Mouse (Mus musculus): ENCODE data around the gene Wnt6.

Wnt6 gene

DNA sequence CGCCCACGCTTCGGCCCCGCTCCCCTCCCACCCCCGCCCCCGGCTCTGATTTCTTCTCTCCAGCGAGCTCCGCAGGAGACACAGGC lies at the start of gene Wnt6:
Gene Wnt6 (plus strand): TSS at position 48 of the 86 bp plus-strand sequence.
- no peak for DNase-seq

DNA sequence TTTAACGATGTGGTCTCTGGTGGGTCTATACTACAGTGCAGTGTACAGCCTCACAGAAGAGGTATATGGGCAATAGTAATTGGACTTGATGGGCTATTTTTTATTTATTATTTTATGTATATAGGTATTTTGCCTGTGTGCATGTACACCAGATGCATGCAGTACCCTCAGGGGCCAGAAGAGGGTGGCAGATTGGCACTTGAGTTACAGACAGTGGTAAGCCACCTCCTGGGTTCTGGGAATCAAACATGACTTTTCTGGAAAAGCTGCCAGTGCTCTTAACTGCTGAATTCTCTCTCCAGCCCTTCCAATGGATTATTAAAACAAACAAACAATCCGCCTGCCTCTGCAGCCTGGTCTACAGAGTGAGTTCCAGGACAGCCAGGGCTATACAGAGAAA lies 47.9 kb upstream of the Wnt6 start:
- peak; percentile 21 for DNase-seq

- DNase-seq = no peak
Measured at GRCm38 (mm10) chr1:74726114-74726513, 45.6 kb upstream of the Wnt6 start.

DNA sequence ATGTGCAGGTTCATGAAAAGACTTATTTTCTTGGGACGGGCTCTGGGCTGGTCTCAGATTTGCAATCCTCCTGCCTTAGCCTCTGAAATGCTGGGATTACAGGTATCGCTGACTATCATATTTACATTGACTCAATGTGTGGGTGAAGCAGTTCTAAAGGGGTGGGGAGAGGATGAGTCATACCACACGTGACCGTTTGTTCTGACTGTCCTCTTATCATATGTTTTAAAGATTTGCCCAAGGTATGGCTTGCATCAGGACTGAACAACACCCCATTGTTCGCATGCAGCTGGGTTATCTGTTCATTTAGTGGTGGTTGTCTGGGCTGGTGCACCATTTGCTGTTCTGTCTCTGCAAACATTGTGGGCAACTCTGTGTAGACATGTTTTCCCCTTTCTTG lies 45.0 kb upstream of the Wnt6 start:
- no peak for DNase-seq

GRCm38 (mm10) chr1:74728446-74728845 lies 43.2 kb upstream of the Wnt6 start:
- no peak for DNase-seq

DNA sequence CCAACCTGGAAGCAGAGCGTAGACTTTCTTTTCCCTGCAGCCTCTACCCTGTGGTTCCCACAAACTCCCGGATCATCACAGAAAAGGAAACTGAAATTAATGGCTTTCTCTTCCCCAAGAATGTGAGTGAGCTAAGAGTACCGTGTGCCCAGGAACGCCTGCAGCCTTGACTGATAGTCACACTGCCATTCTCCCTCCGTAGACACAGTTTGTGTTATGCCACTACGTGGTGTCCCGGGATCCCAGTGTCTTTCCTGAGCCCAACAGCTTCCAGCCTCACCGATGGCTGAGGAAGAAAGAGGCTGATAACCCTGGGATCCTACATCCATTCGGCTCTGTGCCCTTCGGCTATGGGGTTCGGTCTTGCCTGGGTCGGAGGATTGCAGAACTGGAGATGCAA lies 34.7 kb upstream of the Wnt6 start:
- no peak for DNase-seq

GRCm38 (mm10) chr1:74737500-74737899 lies 34.2 kb upstream of the Wnt6 start:
- no peak for DNase-seq

GRCm38 (mm10) chr1:74740846-74741245 lies 30.8 kb upstream of the Wnt6 start:
- no peak for DNase-seq

DNA sequence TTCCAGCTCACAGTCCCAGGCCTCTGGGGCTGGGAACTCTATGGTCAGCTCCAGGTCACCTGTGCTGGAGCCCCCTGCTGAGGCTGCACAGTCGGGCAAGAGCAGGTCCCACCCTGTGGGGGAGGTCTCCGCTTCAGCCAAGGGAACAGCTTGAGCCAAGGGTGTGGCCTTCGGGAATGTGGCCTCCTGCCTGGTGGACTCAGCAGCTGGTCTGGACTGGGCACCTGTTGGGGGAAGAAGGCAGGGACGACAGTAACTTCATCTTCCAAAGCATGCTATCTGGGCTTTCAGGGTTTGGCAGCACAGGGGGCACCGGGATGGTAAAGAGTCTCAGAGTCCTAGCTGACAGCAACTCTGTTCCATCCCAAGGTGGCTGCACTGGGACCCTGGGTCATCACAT lies 24.4 kb upstream of the Wnt6 start:
- peak; percentile 32 for DNase-seq

DNA sequence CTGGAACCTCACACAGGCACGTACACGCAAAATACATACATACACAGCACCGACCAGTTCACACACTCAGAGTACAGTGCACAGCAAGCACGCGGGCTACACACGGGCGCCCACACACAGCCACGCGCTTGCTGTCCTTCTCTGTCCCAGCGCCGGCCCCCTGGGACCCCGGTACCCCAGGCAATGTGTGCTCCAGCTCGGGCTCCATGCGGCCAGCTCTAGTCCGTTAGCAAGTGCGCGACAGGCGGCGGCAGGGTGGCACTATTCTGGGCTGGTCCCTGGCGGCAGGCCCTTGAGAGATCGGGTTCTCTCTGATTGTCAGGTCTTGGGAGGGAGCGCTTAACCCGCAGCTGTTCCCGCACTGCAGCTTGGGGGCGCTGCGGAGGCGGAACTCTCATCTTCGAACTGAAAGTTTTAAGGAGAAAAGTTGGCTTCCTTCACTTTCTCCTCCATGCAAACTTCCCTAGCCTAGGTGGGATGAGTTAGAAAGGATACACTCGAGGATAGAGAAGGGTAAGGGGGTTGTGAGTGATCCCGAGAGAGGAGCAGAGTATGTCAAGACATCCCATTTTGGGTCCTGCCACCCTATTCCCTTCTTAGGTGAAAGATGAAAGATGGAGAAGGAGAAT lies 22.9 kb upstream of the Wnt6 start, which contains the start of gene Prkag3:
Gene Prkag3 (minus strand): TSS at position 579 of the 629 bp plus-strand sequence.
- peak; percentile 75 for DNase-seq

- peak; percentile 77 for DNase-seq
Measured at GRCm38 (mm10) chr1:74749301-74749700, 22.4 kb upstream of the Wnt6 start.

DNA sequence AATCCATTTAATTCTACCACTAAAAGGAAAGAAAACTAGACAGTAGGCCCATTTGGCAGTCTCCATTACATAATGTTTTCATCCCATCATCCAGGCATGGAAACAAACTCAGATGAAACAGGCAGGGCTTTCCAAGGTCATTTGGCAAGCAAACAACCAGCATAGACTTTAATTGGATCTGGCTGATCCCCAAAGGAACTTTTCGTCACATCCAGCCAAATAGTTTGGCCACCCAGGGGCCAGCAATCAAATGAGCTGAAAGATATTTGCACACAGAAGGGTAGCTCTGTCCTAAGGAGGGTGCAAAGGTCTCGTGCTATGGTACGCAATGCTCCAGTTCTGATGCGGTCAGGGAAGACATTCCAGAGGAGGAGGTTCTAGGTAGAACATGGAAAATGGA lies 21.0 kb upstream of the Wnt6 start:
- DNase-seq = peak; percentile 14

DNA sequence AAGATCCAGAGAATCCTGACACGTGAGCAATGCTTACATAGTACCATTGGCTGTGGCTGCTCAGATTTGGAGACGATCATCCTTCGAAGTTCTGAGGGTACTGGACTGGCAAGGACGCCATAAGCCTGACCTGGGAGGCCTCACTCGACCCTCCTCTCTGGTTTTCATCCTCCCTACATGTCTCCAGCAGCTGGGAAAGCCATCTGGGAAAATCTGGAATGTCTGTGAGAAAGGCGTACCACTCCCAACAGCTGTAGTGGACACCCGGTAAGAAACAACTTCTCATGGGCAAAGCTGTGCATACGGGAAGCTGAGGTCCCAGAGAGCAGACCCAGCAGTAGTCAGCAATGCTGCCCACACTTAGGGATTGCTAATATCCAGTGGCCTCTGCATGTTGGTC lies 19.5 kb upstream of the Wnt6 start:
- DNase-seq = no peak

DNA sequence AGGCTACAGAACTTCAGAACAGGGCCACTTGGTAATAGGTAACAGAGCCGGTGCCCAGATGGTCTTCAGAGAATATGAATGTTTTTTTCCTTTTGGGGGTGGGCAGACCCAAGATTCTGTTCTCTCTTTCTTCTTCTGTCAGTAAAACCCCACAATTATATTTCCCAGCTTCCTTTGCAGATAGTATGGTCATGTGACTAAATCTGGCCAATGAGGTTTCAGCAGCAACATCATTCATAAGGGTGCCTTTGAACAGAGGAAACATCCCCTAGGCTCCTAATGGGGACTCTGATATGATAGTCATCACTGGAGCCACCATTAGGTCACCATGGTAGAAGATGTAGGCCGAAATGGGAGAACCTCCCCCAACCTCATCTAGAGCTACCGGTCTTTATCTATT lies 18.9 kb upstream of the Wnt6 start:
- no peak for DNase-seq

DNA sequence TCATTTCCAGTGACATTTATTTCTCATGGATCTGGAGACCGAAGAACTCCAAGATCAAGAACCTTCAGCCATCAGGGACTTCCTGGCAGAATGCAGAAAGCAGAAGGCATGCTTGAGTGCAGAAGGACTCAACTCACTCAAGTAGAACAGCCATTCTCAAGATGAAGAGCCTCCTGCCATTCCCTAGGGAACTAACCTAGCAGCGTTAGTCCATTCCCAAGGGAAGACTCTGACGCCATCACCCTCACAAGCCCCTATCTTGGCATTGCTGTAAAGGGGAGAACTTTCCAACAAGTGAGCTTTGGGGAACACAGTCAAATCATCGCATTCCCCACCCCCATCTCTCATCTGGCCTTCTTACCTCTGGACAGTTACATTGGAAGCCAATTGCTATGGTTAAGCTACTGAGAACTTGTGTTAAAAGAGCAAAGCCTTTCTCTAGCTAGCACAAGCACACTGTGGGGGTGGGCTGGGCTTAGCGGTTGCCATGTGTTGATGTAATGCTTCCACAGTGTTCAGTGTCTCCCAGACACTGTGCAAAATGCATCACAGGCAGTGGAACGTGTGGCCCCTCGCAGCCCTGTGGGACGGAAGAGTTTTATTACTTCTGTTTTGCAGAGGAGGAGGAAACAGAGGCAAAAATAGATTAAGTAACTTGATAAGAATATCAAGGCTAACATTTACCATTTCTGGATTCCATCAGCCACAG lies 18.3 kb upstream of the Wnt6 start:
- DNase-seq = no peak

DNA sequence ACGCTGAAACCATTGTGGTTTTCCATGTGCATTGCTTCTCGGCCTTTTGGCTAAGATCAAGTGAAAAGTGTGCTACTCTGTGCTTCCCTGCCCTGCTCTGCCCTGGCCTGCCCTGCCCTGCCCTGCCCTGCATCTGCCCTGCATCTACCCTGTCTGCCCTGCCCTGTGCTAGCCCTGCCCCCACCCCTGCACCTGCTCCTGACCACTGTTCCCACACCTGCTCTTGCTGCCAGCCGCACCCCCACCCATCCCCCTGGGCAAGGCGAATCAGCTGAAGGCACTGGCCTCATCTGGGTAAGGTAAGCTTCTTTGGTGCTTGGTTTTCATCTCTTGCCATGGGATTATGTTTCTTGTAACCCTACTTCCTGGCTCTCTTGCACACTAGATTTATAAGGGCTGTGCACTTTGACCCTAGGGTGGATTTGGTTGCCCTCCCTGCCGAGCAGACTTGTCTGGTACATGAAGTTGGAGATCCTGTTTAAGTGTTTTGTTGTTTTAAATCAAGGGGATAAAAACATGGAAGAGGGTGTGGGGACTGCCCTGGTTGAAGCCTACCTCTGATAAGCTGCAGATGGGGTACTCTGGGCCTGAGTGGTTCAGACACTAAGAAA lies 17.4 kb upstream of the Wnt6 start:
- no peak for DNase-seq

DNA sequence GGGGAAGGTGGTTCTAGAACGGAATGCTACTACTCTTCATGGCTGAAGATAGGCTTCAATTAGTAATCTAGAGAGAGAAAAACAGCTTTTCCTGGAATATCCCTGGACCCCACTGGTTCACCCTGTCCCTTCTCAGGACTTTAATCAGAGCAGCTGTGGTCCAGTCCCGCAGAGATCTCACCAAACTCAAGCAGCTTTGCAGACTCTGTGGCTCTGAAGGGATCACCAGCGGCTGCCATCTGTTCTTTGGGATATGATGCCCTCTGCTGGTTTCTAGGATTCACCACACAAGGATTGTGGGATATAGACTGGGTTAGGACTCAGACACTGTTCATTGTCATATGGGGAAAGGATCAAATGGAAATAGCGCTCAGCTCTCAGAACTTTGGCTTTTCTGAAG lies 11.9 kb upstream of the Wnt6 start:
- peak; percentile 73 for DNase-seq

- DNase-seq = peak; percentile 82
Measured at GRCm38 (mm10) chr1:74763081-74763480, 8.6 kb upstream of the Wnt6 start.

DNA sequence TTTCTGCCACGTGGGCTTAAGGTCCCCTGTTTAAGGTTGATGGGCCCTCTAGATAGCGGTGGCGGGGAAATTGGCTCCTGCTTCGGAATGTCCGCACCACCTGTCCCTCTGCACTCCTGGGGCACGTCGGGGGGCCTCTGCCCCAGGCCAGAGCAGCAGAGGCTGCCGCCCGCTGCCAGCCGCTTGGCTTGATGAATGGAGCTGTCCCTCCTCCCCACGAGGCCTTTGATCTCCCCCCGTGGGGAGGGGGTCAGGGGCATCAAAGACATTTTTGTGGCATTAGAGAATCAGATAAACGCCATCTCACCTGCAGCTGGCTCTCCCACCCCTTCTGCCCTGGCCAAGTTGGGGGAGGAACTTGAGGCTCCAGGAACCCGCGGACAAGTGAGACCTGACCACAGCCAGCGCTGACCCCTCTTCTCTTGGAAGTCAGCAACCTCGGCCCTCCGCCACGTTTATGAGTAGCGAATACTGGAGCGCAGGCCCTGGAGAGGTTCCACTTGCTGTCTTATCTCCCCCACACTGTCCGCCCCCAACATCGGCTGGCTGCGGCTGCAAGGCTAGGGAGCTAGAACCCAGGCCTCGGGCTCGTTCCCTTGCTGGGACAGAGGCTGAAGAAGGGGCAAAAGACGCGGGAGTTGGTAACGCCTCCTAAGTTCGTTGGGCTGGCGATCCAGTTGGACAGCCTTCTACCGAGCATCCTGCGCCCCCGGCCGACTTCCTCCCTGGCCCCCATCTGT lies 795 bp upstream of the Wnt6 start:
- DNase-seq = no peak

GRCm38 (mm10) chr1:74771467-74771844 lies 236 bp upstream of the Wnt6 start:
- no peak for DNase-seq

DNA sequence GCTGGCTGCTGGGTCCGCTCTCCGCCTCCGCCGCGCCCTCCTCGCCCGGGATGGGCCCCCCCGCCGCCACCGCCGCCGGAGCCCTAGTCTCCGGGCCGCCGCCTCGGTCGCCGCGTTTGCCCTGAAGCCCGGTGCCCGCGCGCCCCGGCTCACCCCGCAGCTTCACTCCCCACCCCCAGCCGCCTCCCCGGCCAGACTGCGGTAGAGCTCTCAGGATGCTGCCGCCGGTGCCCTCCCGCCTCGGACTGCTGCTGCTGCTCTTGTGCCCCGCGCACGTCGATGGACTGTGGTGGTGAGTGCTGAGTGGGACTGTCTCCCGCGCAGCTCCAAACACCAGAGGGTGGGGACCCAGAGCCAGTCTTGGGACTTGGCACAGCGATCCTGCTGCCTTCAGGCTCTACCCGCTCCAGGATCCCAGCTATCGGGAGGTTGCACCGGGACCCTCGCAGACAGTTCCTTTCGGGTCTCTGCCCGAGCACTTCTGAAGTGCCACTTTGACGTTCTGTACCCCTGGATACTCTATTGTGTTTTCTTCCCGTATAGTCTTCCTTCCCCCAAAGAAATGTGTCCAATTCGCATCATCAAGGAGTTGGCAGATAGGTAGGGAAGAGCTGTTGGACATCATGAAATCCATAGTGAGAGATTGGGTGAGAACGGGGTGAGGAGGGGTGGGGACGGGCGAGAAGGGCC lies 384 bp downstream of the Wnt6 start:
- no peak for DNase-seq

- peak; percentile 89 for DNase-seq
Measured at GRCm38 (mm10) chr1:74773136-74773535, 1.4 kb downstream of the Wnt6 start.

DNA sequence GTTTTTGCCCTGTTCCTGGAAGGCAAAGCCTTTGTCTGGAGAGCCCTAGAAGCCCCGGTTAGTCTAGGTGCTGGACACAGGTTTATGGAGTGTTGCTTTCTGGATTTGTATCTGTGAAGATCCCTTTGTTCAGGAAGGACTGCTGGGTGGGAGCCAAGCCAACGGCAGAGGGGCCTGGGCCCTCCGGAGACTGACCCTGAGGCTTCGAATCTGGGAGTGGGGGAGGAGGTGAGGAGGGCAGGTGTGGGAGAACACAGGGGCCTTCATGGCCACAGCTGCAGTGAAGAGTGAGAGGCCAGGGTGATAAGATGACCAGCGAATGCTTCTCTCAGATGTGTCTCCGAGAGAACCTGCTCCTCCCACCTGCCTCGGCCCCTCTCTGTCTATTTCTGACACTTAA lies 2.4 kb downstream of the Wnt6 start:
- DNase-seq = no peak

DNA sequence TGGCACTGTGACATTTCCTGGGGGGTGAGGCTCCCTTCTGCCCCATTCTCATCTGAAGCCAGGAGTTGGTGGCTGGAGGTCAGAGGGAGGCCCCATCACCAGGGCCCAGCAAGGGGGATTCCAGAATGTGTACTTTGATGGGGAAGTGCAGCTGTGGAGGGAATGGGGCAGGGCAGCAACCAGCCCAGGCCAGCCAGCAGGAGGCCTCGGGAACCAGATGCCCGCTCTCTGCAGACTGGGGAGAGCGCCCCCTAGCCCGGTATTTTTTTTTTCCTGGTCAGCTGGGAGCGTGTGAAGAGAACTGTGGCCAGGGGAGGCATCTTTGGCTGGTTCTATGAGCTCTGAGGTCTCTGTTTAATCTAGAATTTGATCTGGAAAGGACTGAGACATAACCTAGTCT lies 4.1 kb downstream of the Wnt6 start:
- DNase-seq = no peak

Data from lung, postnatal 36 days (tissue).